Mouse (Mus musculus) megakaryocyte, embryonic 14.5 days (primary cell): ENCODE results near the gene Gfra1.

ENCODE experiments used
- FLI1 ChIP-seq: IDR thresholded peaks from 2 replicates; pipeline ENCODE4 v1.6.1; 2012; ENCODE audit warnings: low read length, inconsistent platforms, mixed read lengths
- GATA1 ChIP-seq: IDR thresholded peaks from 3 replicates; pipeline ENCODE4 v1.6.1; 2012; ENCODE audit warnings: mixed read lengths, low read length, inconsistent platforms, borderline replicate concordance

DNA sequence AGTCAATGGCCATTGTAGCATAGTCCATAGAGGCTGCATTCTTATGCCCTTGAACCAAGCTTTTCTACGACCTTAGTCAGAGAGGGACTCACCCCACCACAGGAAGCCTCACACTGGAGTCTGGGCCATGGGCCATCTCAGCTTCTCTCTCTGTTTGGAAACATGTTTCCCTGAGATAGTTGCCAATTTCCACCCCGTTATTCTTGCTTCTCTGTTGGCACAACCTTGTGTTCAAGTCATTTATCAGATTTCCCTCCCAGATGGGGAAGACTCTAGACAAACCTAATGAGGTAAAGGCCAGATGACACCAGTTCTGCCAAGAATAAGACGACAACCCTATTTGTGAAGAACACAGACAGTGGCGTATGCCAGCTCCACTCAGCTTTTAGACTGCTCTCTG, 238.1 kb downstream of the Gfra1 start:
- TF ChIP-seq GATA1 (no peak), FLI1 (no peak)
